Mouse (Mus musculus) common myeloid progenitor, adult 5-6 weeks (primary cell): ENCODE data around the gene Slc38a2. TPM values are rescaled to one million over a fixed set of nuclear protein-coding genes. Genes with fewer than 3 reads are reported as not detected.

ENCODE experiments used
- ATAC-seq: replicated peaks from 2 replicates; pipeline ENCODE4 v1.8.0; 2016; ENCODE audit warnings: low read depth, mild to moderate bottlenecking, moderate TSS enrichment, inconsistent platforms; ENCODE audit not compliant: poor library complexity, severe bottlenecking
- total RNA-seq: library from RNA; stranded (forward); fragments of 200-1000, 187-1606 nt; gene quantifications from 2 replicates; pipeline ENCODE4 v1.2.3, GENCODE M21; 2017

Slc38a2 gene
- 85.6 and 103 TPM in 2 replicates for total RNA-seq

- ATAC-seq = peak; percentile 59
These were observed at the start of gene Slc38a2 for GRCm38 (mm10) chr15:96699521-96700511. Gene Slc38a2, minus strand, starts transcription at chr15:96699730.

- no peak for ATAC-seq
These were observed 49.6 kb upstream of the Slc38a2 start for GRCm38 (mm10) chr15:96749101-96749500.

GRCm38 (mm10) chr15:96747551-96747950 lies 48.0 kb upstream of the Slc38a2 start:
- ATAC-seq = no peak

- ATAC-seq = no peak
These were observed 47.5 kb upstream of the Slc38a2 start for GRCm38 (mm10) chr15:96746986-96747385.

- ATAC-seq = no peak
These were observed 45.8 kb upstream of the Slc38a2 start for GRCm38 (mm10) chr15:96745299-96745698.

GRCm38 (mm10) chr15:96744882-96745296 lies 45.4 kb upstream of the Slc38a2 start:
- peak; percentile 40 for ATAC-seq

GRCm38 (mm10) chr15:96744153-96744881 lies 44.8 kb upstream of the Slc38a2 start:
- ATAC-seq = no peak

GRCm38 (mm10) chr15:96743257-96743656 lies 43.7 kb upstream of the Slc38a2 start:
- peak; percentile 67 for ATAC-seq

GRCm38 (mm10) chr15:96742591-96743241 lies 43.2 kb upstream of the Slc38a2 start:
- ATAC-seq = no peak

GRCm38 (mm10) chr15:96740865-96741561 lies 41.5 kb upstream of the Slc38a2 start:
- ATAC-seq = no peak

GRCm38 (mm10) chr15:96740091-96740490 lies 40.6 kb upstream of the Slc38a2 start:
- ATAC-seq = no peak

- ATAC-seq = peak; percentile 46
These were observed 37.3 kb upstream of the Slc38a2 start for GRCm38 (mm10) chr15:96736663-96737385.

GRCm38 (mm10) chr15:96735562-96736160 lies 36.1 kb upstream of the Slc38a2 start:
- ATAC-seq = 0 out of 2 replicates have a peak, but pooled peaks have one; percentile 26

- no peak for ATAC-seq
These were observed 34.9 kb upstream of the Slc38a2 start for GRCm38 (mm10) chr15:96734423-96734822.

- ATAC-seq = no peak
These were observed 30.9 kb upstream of the Slc38a2 start for GRCm38 (mm10) chr15:96730416-96730815.

GRCm38 (mm10) chr15:96729785-96730184 lies 30.3 kb upstream of the Slc38a2 start:
- no peak for ATAC-seq

- ATAC-seq = peak; percentile 79
These were observed 29.5 kb upstream of the Slc38a2 start for GRCm38 (mm10) chr15:96728993-96729392.

- ATAC-seq = no peak
These were observed 28.8 kb upstream of the Slc38a2 start for GRCm38 (mm10) chr15:96728346-96728745.

- ATAC-seq = no peak
These were observed 25.0 kb upstream of the Slc38a2 start for GRCm38 (mm10) chr15:96724506-96724905.
